Mouse (Mus musculus): ENCODE measurements around the gene Letmd1. TPM values are rescaled to one million over a fixed set of nuclear protein-coding genes. Genes with fewer than 3 reads are reported as not detected.

Gene Letmd1
- polyA plus RNA-seq, 1 experiment from 2014 or later: 29.8 TPM

DNA sequence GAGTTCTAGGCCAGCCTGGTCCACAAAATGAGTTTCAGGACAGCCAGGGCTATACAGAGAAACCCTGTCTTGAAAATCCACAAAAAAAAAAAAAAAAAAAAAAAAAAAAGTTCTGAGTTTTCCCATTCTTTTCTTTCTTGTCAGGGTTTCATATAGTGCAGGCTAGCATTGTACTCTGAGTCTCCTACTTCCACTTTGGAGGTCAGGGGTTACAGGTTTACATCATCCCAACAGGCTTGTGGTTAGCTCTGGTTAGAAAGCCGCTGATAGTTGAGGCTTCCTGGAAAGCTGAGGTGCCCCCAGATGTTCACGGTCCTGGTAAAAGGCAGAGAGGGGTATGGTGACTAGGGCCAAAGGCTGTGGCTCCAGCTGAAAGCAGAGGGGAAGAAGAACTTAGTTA, 21.9 kb upstream of the Letmd1 start:
- Histone ChIP-seq H3K4me2 (replicated peaks; ENCODE audit: low read depth, low read length) (no peak overlapping the region), H3K9me3 (ENCODE audit: control insufficient read depth, low read depth, low read length) (no peaks in the 10 kb centered on the region), H3K9ac (replicated peaks; ENCODE audit: low read depth, low read length) (no peak overlapping the region), H3K4me3 (ENCODE audit: low read depth, low read length) (no peak overlapping the region), H3K27me3 (ENCODE audit: control insufficient read depth, insufficient read depth, low read length) (no peaks in the 10 kb centered on the region), H3K4me1 (ENCODE audit: control insufficient read depth, insufficient read depth, low read length) (0 out of 2 replicates have a peak, but pooled peaks cover 4% of the 10 kb centered on the region), H3K27ac (ENCODE audit: low read length) (peak overlapping the region; percentile 44; the same call in 1 of the 2 replicates), H3K36me3 (ENCODE audit: control insufficient read depth, insufficient read depth, low read length) (no peaks in the 10 kb centered on the region)
- WGBS: 51% methylated on average over 2 of the region's 2 CpGs
- no peak for ATAC-seq (ENCODE audit: insufficient number of reproducible peaks, insufficient read depth, low FRiP score, low read depth)

GRCm38 (mm10) chr15:100448572-100448971, 20.3 kb upstream of the Letmd1 start:
- 64% methylated on average over 4 of the region's 4 CpGs for WGBS

GRCm38 (mm10) chr15:100449495-100449894, 19.3 kb upstream of the Letmd1 start:
- no peak overlapping the region for H3K27ac ChIP-seq (ENCODE audit: low read length)
- no peak overlapping the region for H3K9ac ChIP-seq (replicated peaks; ENCODE audit: low read depth, low read length)
- no peaks in the 10 kb centered on the region for H3K9me3 ChIP-seq (ENCODE audit: control insufficient read depth, low read depth, low read length)
- no peaks in the 10 kb centered on the region for H3K27me3 ChIP-seq (ENCODE audit: control insufficient read depth, insufficient read depth, low read length)
- no peak overlapping the region for H3K4me2 ChIP-seq (replicated peaks; ENCODE audit: low read depth, low read length)
- no peaks in the 10 kb centered on the region for H3K36me3 ChIP-seq (ENCODE audit: control insufficient read depth, insufficient read depth, low read length)
- no peaks in the 10 kb centered on the region for H3K4me1 ChIP-seq (ENCODE audit: control insufficient read depth, insufficient read depth, low read length)
- WGBS: 90% methylated on average over 3 of the region's 3 CpGs
- no peak overlapping the region for H3K4me3 ChIP-seq (ENCODE audit: low read depth, low read length)
- no peak for ATAC-seq (ENCODE audit: insufficient number of reproducible peaks, insufficient read depth, low FRiP score, low read depth)

More at GRCm38 (mm10) chr15:100448572-100448971, 20.3 kb upstream of the Letmd1 start:
- no peak overlapping the region for H3K27ac ChIP-seq (ENCODE audit: low read length)
- H3K27me3 ChIP-seq (ENCODE audit: control insufficient read depth, insufficient read depth, low read length): no peaks in the 10 kb centered on the region
- no peak overlapping the region for H3K4me3 ChIP-seq (ENCODE audit: low read depth, low read length)
- no peak for ATAC-seq (ENCODE audit: insufficient number of reproducible peaks, insufficient read depth, low FRiP score, low read depth)
- H3K9me3 ChIP-seq (ENCODE audit: control insufficient read depth, low read depth, low read length): no peaks in the 10 kb centered on the region
- H3K9ac ChIP-seq (replicated peaks; ENCODE audit: low read depth, low read length): no peak overlapping the region
- 0 out of 2 replicates have a peak, but pooled peaks cover 4% of the 10 kb centered on the region for H3K4me1 ChIP-seq (ENCODE audit: control insufficient read depth, insufficient read depth, low read length)
- H3K36me3 ChIP-seq (ENCODE audit: control insufficient read depth, insufficient read depth, low read length): no peaks in the 10 kb centered on the region
- no peak overlapping the region for H3K4me2 ChIP-seq (replicated peaks; ENCODE audit: low read depth, low read length)

GRCm38 (mm10) chr15:100451245-100451644, 17.6 kb upstream of the Letmd1 start:
- Histone ChIP-seq H3K36me3 (ENCODE audit: control insufficient read depth, insufficient read depth, low read length) (no peaks in the 10 kb centered on the region), H3K9ac (replicated peaks; ENCODE audit: low read depth, low read length) (no peak overlapping the region), H3K27me3 (ENCODE audit: control insufficient read depth, insufficient read depth, low read length) (no peaks in the 10 kb centered on the region), H3K27ac (ENCODE audit: low read length) (no peak overlapping the region), H3K4me3 (ENCODE audit: low read depth, low read length) (no peak overlapping the region), H3K9me3 (ENCODE audit: control insufficient read depth, low read depth, low read length) (no peaks in the 10 kb centered on the region), H3K4me2 (replicated peaks; ENCODE audit: low read depth, low read length) (no peak overlapping the region), H3K4me1 (ENCODE audit: control insufficient read depth, insufficient read depth, low read length) (no peaks in the 10 kb centered on the region)
- no peak for ATAC-seq (ENCODE audit: insufficient number of reproducible peaks, insufficient read depth, low FRiP score, low read depth)
- 52% methylated on average over 16 of the region's 16 CpGs for WGBS

DNA sequence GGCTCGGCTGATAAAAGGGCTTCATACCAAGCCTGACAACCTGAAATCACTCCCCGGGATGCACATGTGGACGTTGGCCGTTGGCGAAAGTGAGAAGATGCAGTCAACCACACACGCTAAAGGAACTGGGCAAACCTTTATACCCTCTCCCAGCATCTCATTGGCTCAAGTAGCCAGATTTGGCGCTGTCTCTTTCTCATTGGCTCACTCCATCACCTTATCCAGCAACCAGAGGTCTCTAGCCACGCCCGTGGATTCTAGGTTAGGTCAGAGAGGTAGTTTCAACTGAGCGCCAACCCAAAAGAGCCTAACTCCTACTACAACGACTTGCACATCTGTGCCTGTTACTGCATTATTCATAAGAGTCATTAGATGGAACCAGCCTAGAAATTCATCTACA, 16.3 kb upstream of the Letmd1 start:
- H3K4me2 ChIP-seq (replicated peaks; ENCODE audit: low read depth, low read length): no peak overlapping the region
- no peaks in the 10 kb centered on the region for H3K4me1 ChIP-seq (ENCODE audit: control insufficient read depth, insufficient read depth, low read length)
- no peak overlapping the region for H3K27ac ChIP-seq (ENCODE audit: low read length)
- H3K9me3 ChIP-seq (ENCODE audit: control insufficient read depth, low read depth, low read length): no peaks in the 10 kb centered on the region
- no peaks in the 10 kb centered on the region for H3K36me3 ChIP-seq (ENCODE audit: control insufficient read depth, insufficient read depth, low read length)
- no peaks in the 10 kb centered on the region for H3K27me3 ChIP-seq (ENCODE audit: control insufficient read depth, insufficient read depth, low read length)
- no peak overlapping the region for H3K4me3 ChIP-seq (ENCODE audit: low read depth, low read length)
- WGBS: 77% methylated on average over 11 of the region's 11 CpGs
- no peak overlapping the region for H3K9ac ChIP-seq (replicated peaks; ENCODE audit: low read depth, low read length)
- ATAC-seq (ENCODE audit: insufficient number of reproducible peaks, insufficient read depth, low FRiP score, low read depth): no peak

DNA sequence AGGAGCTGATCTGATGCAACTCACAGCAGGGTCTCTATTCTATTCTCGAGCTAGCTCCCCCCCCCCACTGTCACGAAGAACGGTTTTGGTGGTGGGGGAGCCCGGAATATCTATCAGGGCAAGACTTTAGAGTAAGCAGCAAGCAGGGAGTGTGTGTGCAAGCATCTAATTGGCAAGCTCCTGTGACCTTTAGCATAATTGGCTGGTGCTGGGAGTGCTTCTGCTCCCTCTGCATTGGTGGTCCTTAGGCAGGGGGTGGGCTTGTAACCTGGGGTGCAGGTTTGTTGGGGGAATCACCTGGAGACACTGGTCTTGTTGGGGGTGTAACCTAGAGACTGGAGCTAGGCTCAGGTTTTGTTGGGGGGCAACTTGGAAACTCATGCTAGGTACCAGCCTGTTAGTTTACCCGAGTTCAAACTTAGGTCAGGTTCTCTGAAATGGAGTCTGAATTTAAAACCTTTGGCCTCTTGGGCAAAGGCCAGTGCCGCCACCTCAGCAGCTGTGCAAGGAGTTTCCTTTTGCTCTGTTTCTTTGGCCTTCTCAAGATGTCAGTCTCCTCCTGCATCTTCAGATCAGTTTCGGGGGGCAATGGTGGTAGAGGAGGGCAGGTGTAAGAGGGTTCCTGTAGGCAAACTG, 12.3 kb upstream of the Letmd1 start:
- Histone ChIP-seq H3K9ac (replicated peaks; ENCODE audit: low read depth, low read length) (no peak overlapping the region), H3K9me3 (ENCODE audit: control insufficient read depth, low read depth, low read length) (no peaks in the 10 kb centered on the region), H3K27me3 (ENCODE audit: control insufficient read depth, insufficient read depth, low read length) (0 out of 2 replicates have a peak, but pooled peaks cover 3% of the 10 kb centered on the region), H3K36me3 (ENCODE audit: control insufficient read depth, insufficient read depth, low read length) (no peaks in the 10 kb centered on the region), H3K27ac (ENCODE audit: low read length) (no peak overlapping the region), H3K4me2 (replicated peaks; ENCODE audit: low read depth, low read length) (no peak overlapping the region), H3K4me3 (ENCODE audit: low read depth, low read length) (no peak overlapping the region), H3K4me1 (ENCODE audit: control insufficient read depth, insufficient read depth, low read length) (0 out of 2 replicates have a peak, but pooled peaks cover 4% of the 10 kb centered on the region)
- no peak for ATAC-seq (ENCODE audit: insufficient number of reproducible peaks, insufficient read depth, low FRiP score, low read depth)
- 66% methylated on average over 7 of the region's 7 CpGs for WGBS

DNA sequence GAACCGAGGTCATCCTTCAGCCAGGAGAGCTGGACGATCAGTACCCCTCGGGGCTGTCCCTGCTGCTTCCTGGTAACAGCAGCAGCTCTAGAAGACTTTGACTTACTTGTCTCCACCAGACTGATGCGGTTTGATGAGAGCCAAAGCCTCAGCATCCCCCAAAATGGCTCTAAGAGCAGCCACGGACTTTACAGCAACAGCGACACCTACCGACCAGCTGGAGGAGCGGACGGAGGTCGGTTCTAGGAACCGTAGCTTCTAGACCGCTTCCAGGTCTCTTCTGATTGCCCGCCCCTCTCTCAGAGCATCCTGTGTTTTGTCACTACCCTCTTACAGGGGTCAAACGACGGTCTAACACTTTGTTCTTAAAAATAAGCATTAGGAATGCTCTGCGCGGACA, 11.5 kb upstream of the Letmd1 start:
- no peak overlapping the region for H3K4me2 ChIP-seq (replicated peaks; ENCODE audit: low read depth, low read length)

GRCm38 (mm10) chr15:100458055-100458454, 10.8 kb upstream of the Letmd1 start:
- Histone ChIP-seq H3K27ac (ENCODE audit: low read length) (no peak overlapping the region), H3K4me1 (ENCODE audit: control insufficient read depth, insufficient read depth, low read length) (0 out of 2 replicates have a peak, but pooled peaks cover 4% of the 10 kb centered on the region), H3K36me3 (ENCODE audit: control insufficient read depth, insufficient read depth, low read length) (no peaks in the 10 kb centered on the region), H3K9ac (replicated peaks; ENCODE audit: low read depth, low read length) (no peak overlapping the region), H3K9me3 (ENCODE audit: control insufficient read depth, low read depth, low read length) (no peaks in the 10 kb centered on the region), H3K4me3 (ENCODE audit: low read depth, low read length) (no peak overlapping the region), H3K27me3 (ENCODE audit: control insufficient read depth, insufficient read depth, low read length) (0 out of 2 replicates have a peak, but pooled peaks cover 3% of the 10 kb centered on the region), H3K4me2 (replicated peaks; ENCODE audit: low read depth, low read length) (no peak overlapping the region)
- ATAC-seq (ENCODE audit: insufficient number of reproducible peaks, insufficient read depth, low FRiP score, low read depth): no peak
- 47% methylated on average over 10 of the region's 10 CpGs for WGBS

More for the DNA sequence above, 11.5 kb upstream of the Letmd1 start:
- H3K4me3 ChIP-seq (ENCODE audit: low read depth, low read length): no peak overlapping the region
- no peak overlapping the region for H3K27ac ChIP-seq (ENCODE audit: low read length)
- no peaks in the 10 kb centered on the region for H3K36me3 ChIP-seq (ENCODE audit: control insufficient read depth, insufficient read depth, low read length)
- 0 out of 2 replicates have a peak, but pooled peaks cover 4% of the 10 kb centered on the region for H3K4me1 ChIP-seq (ENCODE audit: control insufficient read depth, insufficient read depth, low read length)
- 0 out of 2 replicates have a peak, but pooled peaks cover 3% of the 10 kb centered on the region for H3K27me3 ChIP-seq (ENCODE audit: control insufficient read depth, insufficient read depth, low read length)
- H3K9me3 ChIP-seq (ENCODE audit: control insufficient read depth, low read depth, low read length): no peaks in the 10 kb centered on the region
- H3K9ac ChIP-seq (replicated peaks; ENCODE audit: low read depth, low read length): no peak overlapping the region
- 8% methylated on average over 17 of the region's 17 CpGs for WGBS
- ATAC-seq (ENCODE audit: insufficient number of reproducible peaks, insufficient read depth, low FRiP score, low read depth): 0 out of 2 replicates have a peak, but pooled peaks have one; percentile 18
